Mouse (Mus musculus) myocyte (in vitro differentiated cells): ENCODE measurements around the gene Ankrd12. TPM values are rescaled to one million over a fixed set of nuclear protein-coding genes. Genes with fewer than 3 reads are reported as not detected.
A peak's percentile ranks its signal among the peaks of the same experiment; 100 is the strongest.

Source experiments
- H3K27me3 ChIP-seq: one replicate; pipeline ENCODE4 v1.6.1; 2011; ENCODE audit not compliant: control insufficient read depth, insufficient read depth, insufficient read length
- H3K36me3 ChIP-seq: one replicate; pipeline ENCODE4 v1.6.1; 2011; ENCODE audit not compliant: control insufficient read depth, insufficient read depth
- H3K4me2 ChIP-seq: one replicate; pipeline ENCODE4 v1.6.1; 2011; ENCODE audit warnings: low read depth, control low read depth
- H3K4me3 ChIP-seq: one replicate; pipeline ENCODE4 v1.5.1; 2011; ENCODE audit warnings: mild to moderate bottlenecking, control low read depth, moderate library complexity
- H3K79me2 ChIP-seq: one replicate; pipeline ENCODE4 v1.6.1; 2011; ENCODE audit not compliant: control insufficient read depth, insufficient read depth
- H3ac ChIP-seq: one replicate; pipeline ENCODE4 v1.6.1; 2011; ENCODE audit not compliant: control insufficient read depth, insufficient read length
- CEBPB ChIP-seq: IDR thresholded peaks from 2 replicates; pipeline ENCODE4 v1.6.1; 2011; ENCODE audit warnings: mild to moderate bottlenecking, moderate library complexity; ENCODE audit not compliant: poor library complexity, insufficient read depth, severe bottlenecking
- E2F4 ChIP-seq: IDR thresholded peaks from one replicate; pipeline ENCODE4 v1.6.1; 2011; ENCODE audit warnings: mild to moderate bottlenecking, control low read depth, moderate library complexity; ENCODE audit not compliant: insufficient read depth
- MAX ChIP-seq: IDR thresholded peaks from one replicate; pipeline ENCODE4 v1.6.1; 2011; ENCODE audit warnings: low read depth, mild to moderate bottlenecking, control low read depth
- MYOD1 ChIP-seq, 3 experiments: IDR thresholded peaks; one replicate each; pipeline ENCODE4 v1.6.1; 2011; ENCODE audit warnings: control low read depth in 2 of 3, low read depth in 2 of 3, mild to moderate bottlenecking in 2 of 3, moderate library complexity in 1 of 3; ENCODE audit not compliant: insufficient read length in 2 of 3, control insufficient read depth in 1 of 3
- MYOG ChIP-seq, 3 experiments: IDR thresholded peaks; one replicate each; pipeline ENCODE4 v1.6.1; 2011; ENCODE audit warnings: control low read depth in 2 of 3, low read depth in 2 of 3, mild to moderate bottlenecking in 2 of 3; ENCODE audit not compliant: insufficient read length in 2 of 3, control insufficient read depth in 1 of 3, insufficient read depth in 1 of 3
- POLR2A ChIP-seq: IDR thresholded peaks from one replicate; pipeline ENCODE4 v1.6.1; 2011; ENCODE audit warnings: low read depth, mild to moderate bottlenecking, control low read depth, moderate library complexity; ENCODE audit not compliant: insufficient read length
- POLR2AphosphoS2 ChIP-seq: IDR thresholded peaks from one replicate; pipeline ENCODE4 v1.6.1; 2011; ENCODE audit warnings: low read depth, control low read depth; ENCODE audit not compliant: insufficient read length
- REST ChIP-seq: IDR thresholded peaks from one replicate; pipeline ENCODE4 v1.6.1; 2011; ENCODE audit warnings: mild to moderate bottlenecking, control low read depth, moderate library complexity; ENCODE audit not compliant: insufficient read depth, insufficient read length
- SRF ChIP-seq: IDR thresholded peaks from one replicate; pipeline ENCODE4 v1.6.1; 2011; ENCODE audit warnings: low read depth; ENCODE audit not compliant: control insufficient read depth, insufficient read length
- TCF12 ChIP-seq: IDR thresholded peaks from one replicate; pipeline ENCODE4 v1.6.1; 2011; ENCODE audit warnings: mild to moderate bottlenecking, control low read depth; ENCODE audit not compliant: poor library complexity, insufficient read depth, severe bottlenecking
- TCF3 ChIP-seq: IDR thresholded peaks from one replicate; pipeline ENCODE4 v1.6.1; 2011; ENCODE audit warnings: low read depth, control low read depth; ENCODE audit not compliant: insufficient read length
- USF1 ChIP-seq: IDR thresholded peaks from one replicate; pipeline ENCODE4 v1.6.1; 2011; ENCODE audit warnings: low read depth, mild to moderate bottlenecking, control low read depth, moderate library complexity
- polyA plus RNA-seq: library from polyadenylated mRNA; unstranded; fragments of >200 nt; fragmentation: generic; extraction: Trizol; gene quantifications from one replicate; pipeline ENCODE4 v1.2.1, GENCODE M21; 2012; ENCODE audit warnings: missing spikeins

Ankrd12 gene
- polyA plus RNA-seq, 1 experiment: 2.7 TPM

DNA sequence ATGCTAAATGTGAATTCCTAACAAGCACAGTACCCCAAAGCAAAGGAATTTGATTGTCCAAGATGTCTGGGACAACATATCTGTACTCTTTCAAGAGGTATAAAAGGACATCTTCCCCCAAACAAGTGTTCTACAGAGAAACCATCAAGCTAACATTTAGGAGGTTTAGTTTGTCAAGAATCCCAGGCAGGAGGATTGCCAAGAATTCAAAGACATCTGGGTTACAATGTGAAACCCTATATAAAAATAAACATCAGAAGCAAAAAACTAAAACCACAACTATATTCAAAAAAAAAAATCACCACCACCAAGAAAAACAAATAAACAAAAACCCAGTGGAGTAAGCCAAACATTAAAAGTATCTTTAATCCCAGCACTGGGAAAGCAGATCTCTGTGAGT, 13.4 kb upstream of the Ankrd12 start:
- Histone ChIP-seq H3K79me2 (peaks cover 36% of the 10 kb centered on the region), H3K4me3 (no peak overlapping the region), H3K36me3 (peaks cover 23% of the 10 kb centered on the region), H3ac (no peak overlapping the region), H3K27me3 (no peaks in the 10 kb centered on the region), H3K4me2 (no peak overlapping the region)
- TF ChIP-seq MYOG (IDR thresholded peaks at IDR 0.05; ENCODE audit: control insufficient read depth in 1 of 3, insufficient read depth in 1 of 3, insufficient read length in 2 of 3, low read depth in 2 of 3) (no peak), TCF3 (no peak), CEBPB (no peak), TCF12 (no peak), POLR2A (no peak), REST (no peak)

GRCm38 (mm10) chr17:66085038-66085437, 8.1 kb upstream of the Ankrd12 start:
- no peaks in the 10 kb centered on the region for H3K27me3 ChIP-seq
- peaks cover 5% of the 10 kb centered on the region for H3K79me2 ChIP-seq

GRCm38 (mm10) chr17:66084486-66084885, 7.6 kb upstream of the Ankrd12 start:
- Histone ChIP-seq H3K79me2 (peaks cover under 1% of the 10 kb centered on the region), H3K4me3 (no peak overlapping the region), H3ac (no peak overlapping the region), H3K4me2 (no peak overlapping the region), H3K27me3 (no peaks in the 10 kb centered on the region), H3K36me3 (peaks cover 33% of the 10 kb centered on the region)
- TF ChIP-seq USF1: no peak
- no peak for TF ChIP-seq E2F4
- TF ChIP-seq MYOG (IDR thresholded peaks at IDR 0.05; ENCODE audit: control insufficient read depth in 1 of 3, insufficient read depth in 1 of 3, insufficient read length in 2 of 3, low read depth in 2 of 3): no peak
- TF ChIP-seq TCF12: no peak
- TF ChIP-seq MYOD1 (IDR thresholded peaks at IDR 0.05; ENCODE audit: control insufficient read depth in 1 of 3, insufficient read length in 2 of 3, low read depth in 2 of 3): no peak
- no peak for TF ChIP-seq POLR2AphosphoS2
- no peak for TF ChIP-seq CEBPB

More at GRCm38 (mm10) chr17:66085038-66085437, 8.1 kb upstream of the Ankrd12 start:
- Histone ChIP-seq H3ac (no peak overlapping the region), H3K4me3 (no peak overlapping the region), H3K4me2 (no peak overlapping the region), H3K36me3 (peaks cover 29% of the 10 kb centered on the region)
- TF ChIP-seq MYOD1 (IDR thresholded peaks at IDR 0.05; ENCODE audit: control insufficient read depth in 1 of 3, insufficient read length in 2 of 3, low read depth in 2 of 3): no peak
- no peak for TF ChIP-seq TCF12
- no peak for TF ChIP-seq SRF
- no peak for TF ChIP-seq E2F4
- TF ChIP-seq MAX: no peak
- no peak for TF ChIP-seq CEBPB
- no peak for TF ChIP-seq USF1
- no peak for TF ChIP-seq TCF3
- no peak for TF ChIP-seq REST
- no peak for TF ChIP-seq MYOG (IDR thresholded peaks at IDR 0.05; ENCODE audit: control insufficient read depth in 1 of 3, insufficient read depth in 1 of 3, insufficient read length in 2 of 3, low read depth in 2 of 3)

- peak overlapping the region; percentile 83 for H3ac ChIP-seq
- no peaks in the 10 kb centered on the region for H3K27me3 ChIP-seq
- peak overlapping the region; percentile 45 for H3K4me3 ChIP-seq
- H3K79me2 ChIP-seq: peaks cover 34% of the 10 kb centered on the region
- TF ChIP-seq E2F4 (no peak), MYOG (IDR thresholded peaks at IDR 0.05; ENCODE audit: control insufficient read depth in 1 of 3, insufficient read depth in 1 of 3, insufficient read length in 2 of 3, low read depth in 2 of 3) (no peak), CEBPB (no peak), TCF3 (no peak), MYOD1 (IDR thresholded peaks at IDR 0.05; ENCODE audit: control insufficient read depth in 1 of 3, insufficient read length in 2 of 3, low read depth in 2 of 3) (no peak), POLR2AphosphoS2 (no peak), TCF12 (no peak)
- peaks cover 17% of the 10 kb centered on the region for H3K36me3 ChIP-seq
- H3K4me2 ChIP-seq: peak overlapping the region; percentile 89
Observed at GRCm38 (mm10) chr17:66077437-66077850, 555 bp upstream of the Ankrd12 start.

- TF ChIP-seq MYOD1 (IDR thresholded peaks at IDR 0.05; ENCODE audit: control insufficient read depth in 1 of 3, insufficient read length in 2 of 3, low read depth in 2 of 3) (peak in 1 of 3 experiments; percentile 7), CEBPB (no peak), MYOG (IDR thresholded peaks at IDR 0.05; ENCODE audit: control insufficient read depth in 1 of 3, insufficient read depth in 1 of 3, insufficient read length in 2 of 3, low read depth in 2 of 3) (peak in 1 of 3 experiments; percentile 21), USF1 (no peak)
- peak overlapping the region; percentile 83 for H3ac ChIP-seq
- H3K4me2 ChIP-seq: peak overlapping the region; percentile 73
- peaks cover 44% of the 10 kb centered on the region for H3K79me2 ChIP-seq
- peak overlapping the region; percentile 45 for H3K4me3 ChIP-seq
- H3K36me3 ChIP-seq: peaks cover 17% of the 10 kb centered on the region
- no peaks in the 10 kb centered on the region for H3K27me3 ChIP-seq
Observed at GRCm38 (mm10) chr17:66076174-66076927, 538 bp downstream of the Ankrd12 start.
